Mouse (Mus musculus): ENCODE results near the gene Vps4b.
A peak's percentile ranks its signal among the peaks of the same experiment; 100 is the strongest.

Vps4b gene

GRCm38 (mm10) chr1:106796542-106796924 is at the start of gene Vps4b:
Gene Vps4b, minus strand, starts transcription at chr1:106796728.
- DNase-seq (ENCODE audit: extremely low spot score): peak; percentile 91

- no peak for DNase-seq (ENCODE audit: extremely low spot score)
Measured at GRCm38 (mm10) chr1:106828784-106829183, 32.3 kb upstream of the Vps4b start.

- no peak for DNase-seq (ENCODE audit: extremely low spot score)
Measured at GRCm38 (mm10) chr1:106822297-106822696, 25.8 kb upstream of the Vps4b start.

- DNase-seq (ENCODE audit: extremely low spot score): no peak
Measured at GRCm38 (mm10) chr1:106818323-106818722, 21.8 kb upstream of the Vps4b start.

GRCm38 (mm10) chr1:106816766-106817165 is 20.2 kb upstream of the Vps4b start:
- no peak for DNase-seq (ENCODE audit: extremely low spot score)

- no peak for DNase-seq (ENCODE audit: extremely low spot score)
Measured at GRCm38 (mm10) chr1:106815265-106815664, 18.7 kb upstream of the Vps4b start.

GRCm38 (mm10) chr1:106814864-106815263 is 18.3 kb upstream of the Vps4b start:
- no peak for DNase-seq (ENCODE audit: extremely low spot score)

- DNase-seq (ENCODE audit: extremely low spot score): no peak
Measured at GRCm38 (mm10) chr1:106799931-106800330, 3.4 kb upstream of the Vps4b start.

GRCm38 (mm10) chr1:106799406-106799805 is 2.9 kb upstream of the Vps4b start:
- no peak for DNase-seq (ENCODE audit: extremely low spot score)

- no peak for DNase-seq (ENCODE audit: extremely low spot score)
Measured at GRCm38 (mm10) chr1:106796987-106797779, 655 bp upstream of the Vps4b start.

GRCm38 (mm10) chr1:106795634-106796541 is 640 bp downstream of the Vps4b start:
- peak; percentile 5 for DNase-seq (ENCODE audit: extremely low spot score)

- DNase-seq (ENCODE audit: extremely low spot score): no peak
Measured at GRCm38 (mm10) chr1:106774896-106775295, 21.6 kb downstream of the Vps4b start.

- DNase-seq (ENCODE audit: extremely low spot score): no peak
Measured at GRCm38 (mm10) chr1:106774092-106774491, 22.4 kb downstream of the Vps4b start.

GRCm38 (mm10) chr1:106768773-106769172 is 27.8 kb downstream of the Vps4b start:
- DNase-seq (ENCODE audit: extremely low spot score): no peak

- DNase-seq (ENCODE audit: extremely low spot score): no peak
Measured at GRCm38 (mm10) chr1:106765771-106766170, 30.8 kb downstream of the Vps4b start.

GRCm38 (mm10) chr1:106764846-106765245 is 31.7 kb downstream of the Vps4b start:
- DNase-seq (ENCODE audit: extremely low spot score): no peak

- DNase-seq (ENCODE audit: extremely low spot score): no peak
Measured at GRCm38 (mm10) chr1:106764281-106764680, 32.2 kb downstream of the Vps4b start.

- DNase-seq (ENCODE audit: extremely low spot score): no peak
Measured at GRCm38 (mm10) chr1:106760750-106761149, 35.8 kb downstream of the Vps4b start.

GRCm38 (mm10) chr1:106759572-106760435 is 36.7 kb downstream of the Vps4b start, which contains the start of gene Kdsr:
Gene Kdsr, minus strand, starts transcription at chr1:106759727.
- DNase-seq (ENCODE audit: extremely low spot score): peak; percentile 94

GRCm38 (mm10) chr1:106758734-106759571 is 37.6 kb downstream of the Vps4b start:
- DNase-seq (ENCODE audit: extremely low spot score): peak; percentile 22

GRCm38 (mm10) chr1:106756633-106757032 is 39.9 kb downstream of the Vps4b start:
- DNase-seq (ENCODE audit: extremely low spot score): no peak
